Mouse (Mus musculus): ENCODE measurements around the gene Plac1. TPM values are rescaled to one million over a fixed set of nuclear protein-coding genes. Genes with fewer than 3 reads are reported as not detected.

Plac1 gene
- polyA plus RNA-seq, 1 experiment from 2014 or later = 4.6 TPM

GRCm38 (mm10) chrX:53126492-53127033, 113.3 kb downstream of the Plac1 start:
- no peaks in the 10 kb centered on the region for H3K4me1 ChIP-seq (replicated peaks)
- no peak overlapping the region for H3K27ac ChIP-seq
- no peaks in the 10 kb centered on the region for H3K36me3 ChIP-seq
- H3K9ac ChIP-seq = no peak overlapping the region
- WGBS = 65% methylated on average over 6 of the region's 6 CpGs
- H3K4me2 ChIP-seq (replicated peaks) = no peak overlapping the region
- ATAC-seq = no peak
- no peaks in the 10 kb centered on the region; the same call in 1 of the 2 replicates for H3K27me3 ChIP-seq (replicated peaks)
- no peaks in the 10 kb centered on the region for H3K9me3 ChIP-seq
- H3K4me3 ChIP-seq (replicated peaks) = no peak overlapping the region

DNA sequence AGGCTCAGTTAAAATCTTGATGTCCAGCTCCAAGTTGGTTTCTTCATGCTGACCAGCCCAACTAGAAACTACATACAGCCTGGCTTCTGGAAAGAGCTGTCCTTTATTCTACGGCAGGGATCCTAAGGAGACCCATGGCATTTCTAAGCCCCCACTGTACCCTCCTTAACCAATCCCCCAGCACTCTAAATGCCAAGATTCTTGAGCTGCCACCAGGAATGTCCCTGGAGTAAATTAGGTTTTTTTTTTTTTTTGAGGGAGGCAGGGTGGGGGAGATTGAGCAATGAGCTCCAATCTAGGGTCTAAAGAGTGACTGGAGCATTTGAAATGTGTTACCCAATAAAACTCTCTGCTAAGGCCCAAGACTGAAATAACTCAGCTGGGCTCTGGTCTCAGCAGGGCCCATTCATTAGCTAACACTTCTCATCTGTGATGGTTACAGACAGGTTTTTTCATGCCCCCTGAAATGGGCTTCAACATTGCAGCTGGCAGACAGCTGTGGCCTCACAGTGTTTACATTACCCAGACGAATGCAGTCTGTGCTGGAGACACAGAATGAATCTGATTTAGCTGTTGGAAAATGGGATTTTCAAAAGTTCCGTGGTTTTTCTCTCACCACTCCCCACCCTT, 114.0 kb downstream of the Plac1 start:
- Histone ChIP-seq H3K36me3 (no peaks in the 10 kb centered on the region), H3K9ac (no peak overlapping the region), H3K4me3 (replicated peaks) (no peak overlapping the region), H3K4me1 (replicated peaks) (no peaks in the 10 kb centered on the region), H3K4me2 (replicated peaks) (no peak overlapping the region), H3K27me3 (replicated peaks) (no peaks in the 10 kb centered on the region; the same call in 1 of the 2 replicates), H3K9me3 (no peaks in the 10 kb centered on the region), H3K27ac (no peak overlapping the region)
- peak; percentile 56; the same call in 1 of the 2 replicates for ATAC-seq
- WGBS = 40% methylated on average over 3 of the region's 3 CpGs

- Histone ChIP-seq H3K9me3 (no peaks in the 10 kb centered on the region), H3K4me3 (replicated peaks) (no peak overlapping the region), H3K36me3 (no peaks in the 10 kb centered on the region), H3K4me2 (replicated peaks) (no peak overlapping the region), H3K9ac (no peak overlapping the region), H3K27me3 (replicated peaks) (no peaks in the 10 kb centered on the region), H3K27ac (no peak overlapping the region), H3K4me1 (replicated peaks) (no peaks in the 10 kb centered on the region)
- WGBS = 67% methylated on average over 1 of the region's 1 CpGs
- no peak for ATAC-seq
These were observed 116.3 kb downstream of the Plac1 start for GRCm38 (mm10) chrX:53123562-53123961.

DNA sequence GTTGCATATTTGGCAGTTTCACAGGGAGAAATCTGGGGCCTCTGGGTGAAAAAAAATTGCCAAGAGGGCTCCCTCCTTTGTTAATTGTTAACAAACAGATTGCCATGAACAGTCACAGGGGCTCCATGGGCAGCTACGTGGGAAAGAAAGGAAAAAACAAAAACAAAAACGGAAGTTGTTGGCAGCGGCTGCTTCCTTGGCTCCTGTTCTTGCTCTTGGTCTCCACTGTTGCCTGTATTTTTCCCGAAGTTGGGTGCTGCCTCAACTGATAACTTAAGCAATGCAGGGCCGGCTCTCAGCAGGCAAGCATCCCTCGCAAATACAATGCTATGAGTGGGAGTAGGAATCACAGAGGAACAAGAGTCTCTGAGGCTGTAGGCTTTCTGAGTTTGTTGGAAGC, 121.3 kb downstream of the Plac1 start:
- Histone ChIP-seq H3K36me3 (no peaks in the 10 kb centered on the region), H3K9me3 (no peaks in the 10 kb centered on the region), H3K9ac (no peak overlapping the region), H3K27ac (no peak overlapping the region), H3K4me2 (replicated peaks) (no peak overlapping the region), H3K4me1 (replicated peaks) (no peaks in the 10 kb centered on the region; the same call in 1 of the 2 replicates), H3K27me3 (replicated peaks) (no peaks in the 10 kb centered on the region), H3K4me3 (replicated peaks) (no peak overlapping the region)
- no peak for ATAC-seq
- WGBS = 71% methylated on average over 6 of the region's 6 CpGs

- Histone ChIP-seq H3K4me2 (replicated peaks) (no peak overlapping the region), H3K27ac (no peak overlapping the region), H3K4me3 (replicated peaks) (no peak overlapping the region), H3K27me3 (replicated peaks) (no peaks in the 10 kb centered on the region), H3K4me1 (replicated peaks) (no peaks in the 10 kb centered on the region; the same call in 1 of the 2 replicates), H3K9ac (no peak overlapping the region), H3K9me3 (no peaks in the 10 kb centered on the region), H3K36me3 (no peaks in the 10 kb centered on the region)
- no peak for ATAC-seq
These were observed 121.9 kb downstream of the Plac1 start for GRCm38 (mm10) chrX:53118019-53118418.

- Histone ChIP-seq H3K4me1 (replicated peaks) (no peaks in the 10 kb centered on the region; the same call in 1 of the 2 replicates), H3K27me3 (replicated peaks) (no peaks in the 10 kb centered on the region), H3K9me3 (no peaks in the 10 kb centered on the region), H3K4me3 (replicated peaks) (no peak overlapping the region), H3K27ac (no peak overlapping the region), H3K9ac (no peak overlapping the region), H3K36me3 (no peaks in the 10 kb centered on the region), H3K4me2 (replicated peaks) (no peak overlapping the region)
- ATAC-seq = no peak
- WGBS = 44% methylated on average over 7 of the region's 7 CpGs
These were observed 124.9 kb downstream of the Plac1 start for GRCm38 (mm10) chrX:53114994-53115393.

- Histone ChIP-seq H3K4me3 (replicated peaks) (no peak overlapping the region), H3K9ac (no peak overlapping the region), H3K4me1 (replicated peaks) (no peaks in the 10 kb centered on the region), H3K36me3 (no peaks in the 10 kb centered on the region), H3K9me3 (no peaks in the 10 kb centered on the region), H3K4me2 (replicated peaks) (no peak overlapping the region), H3K27me3 (replicated peaks) (no peaks in the 10 kb centered on the region), H3K27ac (no peak overlapping the region)
- WGBS = 89% methylated on average over 4 of the region's 4 CpGs
- no peak for ATAC-seq
These were observed 129.8 kb downstream of the Plac1 start for GRCm38 (mm10) chrX:53110142-53110541.

- Histone ChIP-seq H3K36me3 (no peaks in the 10 kb centered on the region), H3K4me1 (replicated peaks) (no peaks in the 10 kb centered on the region), H3K4me2 (replicated peaks) (no peak overlapping the region), H3K9me3 (no peaks in the 10 kb centered on the region), H3K27ac (no peak overlapping the region), H3K9ac (no peak overlapping the region), H3K27me3 (replicated peaks) (no peaks in the 10 kb centered on the region), H3K4me3 (replicated peaks) (no peak overlapping the region)
- 71% methylated on average over 2 of the region's 2 CpGs for whole genome bisulfite sequencing
- no peak for ATAC-seq
These were observed 132.8 kb downstream of the Plac1 start for GRCm38 (mm10) chrX:53107127-53107526.

GRCm38 (mm10) chrX:53101165-53101564, 138.7 kb downstream of the Plac1 start:
- H3K27me3 ChIP-seq (replicated peaks) = no peaks in the 10 kb centered on the region
- no peak for ATAC-seq
- no peak overlapping the region for H3K4me3 ChIP-seq (replicated peaks)
- no peak overlapping the region for H3K9ac ChIP-seq
- 37% methylated on average over 2 of the region's 2 CpGs for WGBS
- no peak overlapping the region for H3K4me2 ChIP-seq (replicated peaks)
- no peaks in the 10 kb centered on the region for H3K36me3 ChIP-seq
- H3K4me1 ChIP-seq (replicated peaks) = no peaks in the 10 kb centered on the region
- no peaks in the 10 kb centered on the region for H3K9me3 ChIP-seq
- H3K27ac ChIP-seq = no peak overlapping the region

- H3K4me1 ChIP-seq (replicated peaks) = no peaks in the 10 kb centered on the region
- H3K27ac ChIP-seq = no peak overlapping the region
- ATAC-seq = peak; percentile 36; the same call in 1 of the 2 replicates
- no peak overlapping the region for H3K9ac ChIP-seq
- H3K36me3 ChIP-seq = no peaks in the 10 kb centered on the region
- H3K27me3 ChIP-seq (replicated peaks) = no peaks in the 10 kb centered on the region
- H3K4me2 ChIP-seq (replicated peaks) = no peak overlapping the region
- H3K4me3 ChIP-seq (replicated peaks) = no peak overlapping the region
- WGBS = 33% methylated on average over 7 of the region's 7 CpGs
- H3K9me3 ChIP-seq = no peaks in the 10 kb centered on the region
These were observed 140.0 kb downstream of the Plac1 start for GRCm38 (mm10) chrX:53099951-53100350.

DNA sequence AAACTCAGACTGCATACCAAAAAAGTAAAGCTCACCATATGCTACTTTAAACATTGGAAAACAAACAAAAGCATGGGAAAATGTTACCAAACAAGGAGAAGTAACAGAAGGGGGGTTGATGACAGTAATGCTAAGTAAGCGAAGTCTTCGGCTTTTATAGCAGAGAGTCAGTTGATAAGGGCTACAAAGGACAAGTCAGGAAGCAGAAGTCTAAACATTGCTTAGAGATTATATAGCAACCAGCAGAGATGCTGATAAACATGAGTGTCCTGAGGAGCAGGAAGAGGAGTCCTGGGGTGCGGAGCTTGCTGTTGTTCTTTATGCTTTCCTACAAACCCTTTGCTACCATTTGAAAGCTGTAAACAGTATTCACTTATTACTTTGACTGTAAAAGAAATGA, 140.6 kb downstream of the Plac1 start:
- Histone ChIP-seq H3K4me2 (replicated peaks) (no peak overlapping the region), H3K9ac (no peak overlapping the region), H3K27ac (no peak overlapping the region), H3K36me3 (no peaks in the 10 kb centered on the region), H3K4me3 (replicated peaks) (no peak overlapping the region), H3K4me1 (replicated peaks) (no peaks in the 10 kb centered on the region), H3K27me3 (replicated peaks) (no peaks in the 10 kb centered on the region), H3K9me3 (no peaks in the 10 kb centered on the region)
- 58% methylated on average over 3 of the region's 3 CpGs for WGBS
- ATAC-seq = no peak

DNA sequence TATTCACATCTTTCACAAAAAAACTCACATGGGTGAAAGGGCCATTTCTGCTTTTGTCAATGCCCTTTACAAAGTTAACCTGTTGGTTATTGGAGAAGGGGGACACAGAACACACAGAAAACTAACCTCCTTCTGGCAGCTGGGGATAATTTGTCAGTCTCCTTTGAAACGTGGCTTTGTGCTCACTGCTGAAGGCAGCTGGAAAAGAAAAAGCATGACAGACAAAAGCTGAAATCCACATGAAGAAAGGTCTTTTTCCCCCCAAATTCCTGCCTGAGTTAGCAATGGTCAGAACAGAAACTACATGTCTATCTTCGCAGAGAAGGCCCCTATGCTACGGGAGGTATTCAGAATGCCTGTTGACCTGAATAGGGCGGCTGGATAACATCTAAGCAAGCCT, 141.6 kb downstream of the Plac1 start:
- Histone ChIP-seq H3K9ac (no peak overlapping the region), H3K4me2 (replicated peaks) (no peak overlapping the region), H3K27ac (no peak overlapping the region), H3K36me3 (no peaks in the 10 kb centered on the region), H3K9me3 (no peaks in the 10 kb centered on the region), H3K4me3 (replicated peaks) (no peak overlapping the region), H3K4me1 (replicated peaks) (no peaks in the 10 kb centered on the region), H3K27me3 (replicated peaks) (no peaks in the 10 kb centered on the region)
- WGBS = 68% methylated on average over 4 of the region's 4 CpGs
- ATAC-seq = no peak

DNA sequence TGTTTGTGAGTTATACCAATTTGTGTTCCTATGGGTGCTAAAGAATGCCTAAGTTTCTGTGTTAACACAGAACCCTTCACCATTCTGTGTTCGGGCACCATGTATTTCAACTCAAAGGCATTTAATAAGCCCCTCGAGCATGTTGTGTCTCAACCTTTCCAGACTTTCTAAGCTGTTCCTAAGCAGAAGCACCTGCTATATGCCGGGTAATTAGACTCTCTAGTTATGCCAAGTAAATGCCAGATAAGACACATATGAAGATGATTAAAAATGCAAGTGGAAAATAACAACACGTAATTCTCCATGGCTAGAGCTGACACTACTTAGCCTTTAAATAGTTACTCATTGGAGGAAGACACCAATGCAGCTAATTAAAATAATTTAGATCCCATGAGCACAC, 142.1 kb downstream of the Plac1 start:
- Histone ChIP-seq H3K4me3 (replicated peaks) (no peak overlapping the region), H3K27ac (no peak overlapping the region), H3K4me1 (replicated peaks) (no peaks in the 10 kb centered on the region), H3K9me3 (no peaks in the 10 kb centered on the region), H3K27me3 (replicated peaks) (no peaks in the 10 kb centered on the region), H3K36me3 (no peaks in the 10 kb centered on the region), H3K4me2 (replicated peaks) (no peak overlapping the region), H3K9ac (no peak overlapping the region)
- 78% methylated on average over 4 of the region's 4 CpGs for WGBS
- no peak for ATAC-seq

Data from intestine, embryonic 15.5 days (tissue).